Mouse (Mus musculus): ENCODE data around the gene BC035044. TPM values are rescaled to one million over a fixed set of nuclear protein-coding genes. Genes with fewer than 3 reads are reported as not detected.
"Not testable (repeated sequence)": the region's sequence is repeated elsewhere in the genome, so short reads cannot be mapped to it uniquely, and the experiment has no call there.

Gene BC035044
- total RNA-seq, 2 experiments from 2014 or later, result 1.3 to 1.4 TPM

DNA sequence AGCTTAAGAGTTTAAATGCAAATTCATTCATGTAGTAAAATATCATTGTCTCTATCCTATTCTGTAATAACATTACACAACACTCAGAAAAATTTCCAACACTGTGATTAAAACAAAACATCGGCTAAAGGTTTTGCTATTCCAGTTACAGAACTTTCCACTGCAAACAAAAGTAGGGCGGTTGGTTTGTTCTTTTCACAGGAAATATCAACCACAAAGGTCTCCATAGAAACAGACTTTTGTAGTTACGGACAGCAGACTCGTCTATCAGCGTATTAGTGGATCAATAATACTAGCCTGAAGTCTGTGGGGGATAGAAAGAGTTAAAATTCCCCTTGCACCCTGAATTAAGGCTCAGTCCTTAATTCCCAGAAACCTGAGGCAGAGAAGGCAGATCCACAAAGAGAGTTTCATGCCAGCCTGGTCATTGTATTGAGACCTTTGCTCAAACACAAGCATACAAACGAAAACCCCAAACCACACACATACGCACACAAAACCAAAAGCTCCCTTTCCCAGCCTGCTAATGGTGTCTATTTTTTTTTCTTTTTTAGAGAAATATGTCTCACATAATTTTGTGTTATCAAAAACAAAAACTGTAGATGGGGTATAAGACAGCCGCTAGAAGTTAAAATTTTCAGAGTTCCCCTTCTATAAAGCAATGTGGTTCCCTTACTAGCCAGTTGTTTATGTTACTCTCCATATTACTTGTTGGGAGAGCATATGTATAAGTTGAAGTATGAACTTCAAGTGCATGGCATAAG, 54.6 kb downstream of the BC035044 start:
- no peak for DNase-seq (ENCODE audit: low spot score in 2 of 2)

DNA sequence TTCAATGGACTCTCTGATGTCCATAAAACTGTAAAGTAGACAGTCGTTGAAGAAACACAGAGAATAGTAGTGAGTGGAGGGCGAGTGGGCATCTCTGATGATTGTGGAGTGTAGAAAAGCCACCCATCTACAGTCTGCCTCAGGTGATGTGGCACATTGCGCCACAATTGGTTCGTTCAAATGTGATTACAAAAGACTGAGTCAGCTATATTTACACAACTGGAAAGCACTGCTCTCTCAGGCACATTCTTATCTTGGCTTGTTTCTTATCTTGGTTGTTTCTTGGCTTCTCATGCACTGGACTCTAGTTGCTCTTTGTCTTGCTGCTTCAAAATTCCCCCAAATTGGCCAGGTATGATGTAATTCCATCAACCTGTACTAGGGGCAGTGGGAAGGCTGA, 55.4 kb downstream of the BC035044 start:
- no peak for DNase-seq (ENCODE audit: low spot score in 2 of 2)

DNA sequence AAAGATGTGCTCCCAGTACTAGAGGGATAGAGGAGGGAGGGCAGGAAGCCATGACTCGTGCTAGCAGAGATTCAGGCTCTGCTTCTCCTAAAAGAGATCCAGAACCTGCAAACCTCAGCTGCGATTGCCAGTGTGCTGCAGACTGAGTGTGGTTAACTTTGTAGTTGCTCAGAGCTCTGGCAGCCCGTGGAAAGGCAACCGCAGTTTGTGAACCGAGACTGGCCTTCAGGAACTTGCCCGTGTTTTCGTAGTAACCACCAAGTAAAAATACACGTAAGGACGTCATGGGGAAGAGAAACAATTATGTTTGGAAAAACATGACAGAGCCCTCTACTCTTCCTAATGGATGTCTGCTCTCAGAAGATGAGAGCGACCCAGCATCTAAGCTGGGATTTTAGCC, 57.9 kb downstream of the BC035044 start:
- DNase-seq (ENCODE audit: low spot score in 2 of 2), result no peak

DNA sequence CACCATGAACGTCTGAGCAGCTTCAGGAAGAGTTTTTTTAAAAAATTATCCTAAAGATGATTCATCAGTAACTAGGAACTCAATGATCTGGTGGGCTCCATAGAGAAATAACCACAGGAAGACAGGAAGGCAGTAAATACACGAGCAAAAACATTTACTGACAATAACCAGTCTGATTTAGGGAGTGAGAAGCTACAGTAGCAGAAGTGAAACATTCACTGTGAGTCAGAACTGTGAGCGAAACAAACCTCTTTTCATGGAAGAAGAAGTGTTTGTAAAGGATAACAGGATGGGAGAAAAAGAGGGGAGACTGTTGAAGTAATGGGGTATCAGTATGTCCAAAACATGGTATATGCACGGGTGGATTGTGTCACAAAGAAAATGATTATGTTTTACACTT, 61.1 kb downstream of the BC035044 start:
- DNase-seq (ENCODE audit: low spot score in 2 of 2), result no peak

DNA sequence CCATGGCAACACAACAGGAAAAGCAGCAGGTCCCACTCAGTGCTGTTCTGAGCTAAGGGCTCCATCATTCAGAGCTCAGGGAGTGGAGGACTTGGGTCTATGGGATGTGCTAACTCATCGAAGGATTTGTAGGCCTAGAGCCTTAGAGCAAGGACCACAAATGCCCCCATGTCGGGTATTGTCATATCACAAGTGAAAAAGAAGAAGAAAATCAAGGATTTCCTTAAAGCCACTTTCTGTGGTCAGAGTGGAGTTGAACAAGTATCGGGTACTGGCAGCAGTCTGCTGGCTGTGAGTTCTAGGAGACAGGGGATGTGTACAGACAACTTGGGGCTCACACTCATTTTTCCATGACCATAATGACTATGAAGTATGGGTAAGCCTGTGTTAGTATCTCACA, 64.1 kb downstream of the BC035044 start:
- no peak for DNase-seq (ENCODE audit: low spot score in 2 of 2)

DNA sequence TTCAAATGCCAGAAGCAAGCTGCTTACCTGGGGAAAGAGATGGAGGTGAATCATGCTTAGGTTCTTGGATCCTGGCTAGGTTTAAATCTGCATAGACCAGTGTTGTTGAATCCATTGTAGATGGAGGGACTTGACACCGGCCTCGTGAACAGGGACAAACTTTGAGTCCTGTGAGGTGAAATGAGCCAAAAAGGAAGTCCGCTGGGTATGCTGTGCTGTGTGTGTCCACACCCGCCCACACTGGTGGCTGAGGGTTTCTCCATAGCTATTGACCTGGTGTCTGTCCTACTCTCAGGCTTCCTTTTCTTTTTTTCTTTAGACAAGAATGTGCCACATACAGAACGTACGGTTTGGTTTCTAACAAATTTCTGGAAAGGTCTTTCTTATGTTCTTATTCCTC, 64.8 kb downstream of the BC035044 start, which contains the start of the genes Gm44511 and Klrb1b:
Gene Gm44511, minus strand, starts transcription at position 184 of the 400 bp plus-strand sequence.
Gene Klrb1b, minus strand, starts transcription at position 200 of the 400 bp plus-strand sequence.
- DNase-seq (ENCODE audit: low spot score in 2 of 2), result no peak

DNA sequence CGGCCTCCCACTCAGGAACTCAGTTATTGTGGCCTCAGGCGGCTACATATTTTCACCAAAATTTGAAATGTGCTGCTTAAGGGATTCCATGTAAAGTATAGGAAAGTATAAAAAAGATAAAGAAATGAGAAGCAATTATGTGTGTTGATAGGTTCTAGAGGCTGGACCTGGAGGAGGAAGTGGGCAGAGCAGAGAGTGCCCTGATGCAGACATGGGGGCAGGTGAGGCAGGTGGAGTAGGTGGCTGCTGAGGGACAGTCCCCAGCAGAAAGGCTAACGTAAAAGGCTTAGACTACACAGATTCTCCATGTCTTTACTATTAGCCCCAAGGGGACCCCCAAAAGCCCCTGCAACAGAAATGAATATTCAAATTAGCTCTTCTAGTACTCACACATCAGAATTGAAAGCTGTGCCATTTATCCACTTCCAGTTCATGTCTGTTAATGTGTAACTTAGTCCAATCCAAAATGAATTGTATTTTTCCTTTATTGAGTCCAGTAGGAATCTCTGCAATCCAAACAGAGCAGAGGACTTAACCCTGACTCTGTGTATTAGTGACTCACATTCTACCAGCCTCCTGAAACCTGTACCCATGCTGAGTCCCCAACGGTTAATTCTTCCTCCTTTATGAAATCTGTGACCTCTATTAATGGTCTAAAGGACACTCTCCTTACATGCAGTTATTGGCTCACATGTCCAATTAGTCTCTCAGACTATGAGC, 72.7 kb downstream of the BC035044 start:
- DNase-seq (ENCODE audit: low spot score in 2 of 2), result no peak

DNA sequence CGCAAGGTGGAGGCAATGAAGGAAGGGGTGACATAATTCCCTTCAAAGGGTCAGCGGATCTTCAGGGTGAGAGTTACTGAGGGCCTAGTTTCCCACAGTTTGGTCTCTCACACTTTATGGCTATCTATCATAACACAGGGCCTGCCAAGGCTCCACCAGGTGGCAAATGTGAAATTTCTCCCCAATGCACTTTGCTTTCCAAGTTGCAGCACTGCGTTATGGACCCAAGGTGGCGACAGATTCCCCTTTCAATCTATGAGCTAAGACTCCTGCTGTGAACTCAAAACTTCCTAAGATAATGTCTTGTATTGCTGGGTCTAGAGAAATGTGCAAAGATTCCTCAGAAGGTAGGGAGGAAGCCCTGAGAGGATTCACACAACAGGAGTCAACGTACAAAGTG, 82.4 kb downstream of the BC035044 start:
- DNase-seq (ENCODE audit: low spot score in 2 of 2), result no peak

DNA sequence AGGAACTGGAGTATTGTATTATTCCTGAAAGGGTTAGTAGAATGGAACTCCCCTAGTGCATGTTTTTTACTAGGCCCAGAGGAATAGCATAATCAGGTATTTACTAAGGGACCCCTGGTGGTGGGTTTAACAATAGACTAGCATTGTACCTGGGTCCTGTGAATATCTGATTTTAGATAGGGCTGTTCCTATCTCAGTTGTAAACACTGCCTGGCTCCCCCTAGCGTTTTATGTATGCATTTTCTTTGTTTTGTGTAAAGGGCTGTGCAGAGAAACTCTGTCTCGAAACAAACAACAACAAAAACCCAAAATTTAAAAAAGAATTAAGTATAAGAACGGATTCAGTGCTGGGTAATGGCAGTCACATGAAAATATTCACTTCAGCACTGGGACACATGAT, 83.9 kb downstream of the BC035044 start:
- DNase-seq (ENCODE audit: low spot score in 2 of 2), result no peak

DNA sequence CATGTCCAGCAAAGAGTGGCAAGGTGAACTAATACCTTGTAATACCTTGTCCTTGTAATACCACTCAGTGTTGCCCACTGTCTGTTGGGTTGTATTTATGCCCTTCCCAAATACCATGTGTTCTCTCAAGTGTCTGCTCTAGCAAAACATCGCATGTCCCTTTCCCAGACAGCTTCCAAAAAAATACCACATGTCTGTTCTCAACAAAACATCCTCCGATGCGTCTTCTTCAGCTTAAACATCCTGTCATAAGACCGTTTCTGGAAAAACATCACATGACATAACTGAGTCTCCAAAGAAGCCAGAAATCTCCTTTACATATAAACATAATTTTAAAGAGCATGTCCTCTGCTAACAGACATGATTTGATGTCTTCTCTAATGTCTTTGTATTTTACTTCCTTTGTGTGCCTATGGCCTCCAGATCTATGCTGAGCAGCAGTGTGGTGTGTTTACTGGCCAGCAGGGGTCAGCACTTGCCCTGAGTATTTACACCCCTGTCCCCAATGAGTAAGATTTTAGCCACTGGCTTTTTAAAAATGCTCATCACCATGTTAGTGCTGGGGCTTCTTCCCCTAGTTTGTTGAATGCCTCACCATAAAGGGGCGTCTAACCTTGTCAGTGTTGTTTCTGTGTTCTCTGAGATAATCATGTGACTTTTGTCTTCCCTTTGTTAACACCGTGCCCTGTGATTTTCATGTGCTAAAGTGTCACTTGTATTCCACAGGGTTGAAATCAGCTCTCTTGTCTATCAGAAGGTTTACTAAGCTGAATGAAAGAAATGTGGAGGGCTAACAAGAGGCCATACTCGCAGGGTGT, 85.9 kb downstream of the BC035044 start:
- peak; percentile 27 to 58 for DNase-seq (ENCODE audit: low spot score in 2 of 2)

DNA sequence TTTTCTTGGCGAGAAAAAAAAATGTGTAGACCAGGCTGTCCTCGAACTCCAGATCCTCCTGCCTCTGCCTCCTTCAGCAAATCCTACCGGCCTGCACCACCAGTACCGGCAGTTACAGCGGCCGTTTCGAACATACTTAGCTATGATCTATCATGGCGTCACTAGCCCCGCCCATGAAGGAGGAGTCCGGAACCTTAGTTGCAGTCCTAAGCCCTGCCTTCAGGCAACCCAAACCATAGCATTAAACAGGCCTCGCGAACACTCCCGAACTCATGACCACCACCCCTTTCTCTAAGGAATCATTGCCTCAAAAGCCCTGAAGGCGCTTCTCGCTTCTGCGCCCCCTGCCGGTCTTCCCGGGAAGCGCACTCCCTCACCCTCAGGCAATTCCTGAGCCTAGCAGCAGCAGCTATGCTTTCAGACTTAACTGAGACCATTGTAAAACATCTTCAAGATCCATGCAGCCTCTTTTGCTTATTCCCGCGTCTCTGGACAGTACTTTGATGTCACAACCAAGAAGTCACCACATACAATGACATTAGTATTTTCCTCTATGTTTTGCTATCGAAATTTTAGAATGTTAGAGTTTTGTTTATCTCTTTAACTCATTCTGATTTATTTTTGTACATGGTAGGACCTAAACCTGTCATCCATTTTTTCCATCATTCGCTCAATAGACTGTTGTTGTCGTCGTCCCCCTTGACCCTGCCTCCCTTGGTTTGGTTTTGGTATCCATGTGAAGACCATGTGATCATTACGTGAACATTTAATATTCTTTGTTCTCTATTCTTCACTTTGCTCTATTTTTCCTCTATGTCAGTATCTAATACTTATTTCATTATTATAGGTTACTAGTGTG, 87.7 kb downstream of the BC035044 start:
- DNase-seq (ENCODE audit: low spot score in 2 of 2), result peak; percentile 94 to 96

DNA sequence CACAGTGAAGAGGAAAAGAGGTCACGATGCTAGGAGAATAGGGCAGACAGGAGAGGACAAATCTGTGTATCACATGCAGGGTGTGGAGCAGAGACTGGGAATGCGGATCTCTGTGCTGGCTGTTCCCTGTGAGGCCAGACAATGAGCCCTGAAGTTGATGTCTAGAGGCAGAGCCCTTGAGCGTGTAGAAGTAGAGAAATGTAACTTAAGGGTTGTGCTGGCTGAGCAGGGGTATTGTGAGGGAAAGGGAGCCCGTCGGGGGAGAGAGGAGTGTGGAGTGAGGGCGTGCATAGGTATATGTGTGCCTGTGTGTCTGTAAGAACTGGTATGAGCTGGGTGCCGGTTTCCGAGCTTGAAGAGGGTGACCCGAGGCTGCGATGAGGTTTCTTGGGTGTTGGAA, 88.4 kb downstream of the BC035044 start:
- DNase-seq (ENCODE audit: low spot score in 2 of 2), result peak; percentile 44 to 50

DNA sequence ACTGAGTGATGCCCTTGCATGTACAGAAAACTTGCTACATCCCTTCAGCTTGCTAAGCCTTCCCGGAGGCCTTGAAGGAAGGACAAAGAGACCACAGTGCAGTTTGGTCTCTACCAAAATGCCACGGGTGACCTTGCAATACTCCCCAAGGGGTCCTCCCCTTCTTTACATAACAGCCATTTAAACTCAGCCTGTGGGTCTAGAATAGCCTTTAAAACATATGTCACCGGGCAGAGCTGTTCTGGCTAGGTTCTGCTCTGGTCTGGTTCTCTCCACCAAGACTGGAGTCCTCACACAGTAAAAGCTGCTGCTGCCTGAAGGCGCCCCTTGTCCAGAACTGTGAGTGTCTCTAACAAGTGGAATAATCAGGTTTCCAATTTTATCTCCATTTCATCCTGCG, 90.2 kb downstream of the BC035044 start:
- not testable (repeated sequence) for DNase-seq (ENCODE audit: low spot score in 2 of 2)

DNA sequence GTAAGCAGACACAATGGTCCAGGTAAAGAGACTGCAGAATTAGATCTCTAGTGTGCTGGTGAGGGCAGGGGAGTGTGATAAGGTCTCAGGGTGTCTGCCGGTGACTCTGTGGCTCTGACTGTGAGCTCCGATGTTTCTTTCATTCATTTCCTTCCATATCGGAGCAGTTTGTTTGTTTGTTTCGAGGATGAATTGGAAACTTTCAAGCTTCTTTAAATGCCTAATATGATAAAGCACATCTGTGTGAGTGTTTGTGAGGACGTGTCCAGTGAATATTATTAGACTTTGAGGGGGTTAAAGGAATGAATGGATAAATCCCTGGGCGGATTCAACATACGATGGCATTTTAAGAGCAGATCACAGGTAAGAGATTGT, 91.0 kb downstream of the BC035044 start:
- no peak for DNase-seq (ENCODE audit: low spot score in 2 of 2)

DNA sequence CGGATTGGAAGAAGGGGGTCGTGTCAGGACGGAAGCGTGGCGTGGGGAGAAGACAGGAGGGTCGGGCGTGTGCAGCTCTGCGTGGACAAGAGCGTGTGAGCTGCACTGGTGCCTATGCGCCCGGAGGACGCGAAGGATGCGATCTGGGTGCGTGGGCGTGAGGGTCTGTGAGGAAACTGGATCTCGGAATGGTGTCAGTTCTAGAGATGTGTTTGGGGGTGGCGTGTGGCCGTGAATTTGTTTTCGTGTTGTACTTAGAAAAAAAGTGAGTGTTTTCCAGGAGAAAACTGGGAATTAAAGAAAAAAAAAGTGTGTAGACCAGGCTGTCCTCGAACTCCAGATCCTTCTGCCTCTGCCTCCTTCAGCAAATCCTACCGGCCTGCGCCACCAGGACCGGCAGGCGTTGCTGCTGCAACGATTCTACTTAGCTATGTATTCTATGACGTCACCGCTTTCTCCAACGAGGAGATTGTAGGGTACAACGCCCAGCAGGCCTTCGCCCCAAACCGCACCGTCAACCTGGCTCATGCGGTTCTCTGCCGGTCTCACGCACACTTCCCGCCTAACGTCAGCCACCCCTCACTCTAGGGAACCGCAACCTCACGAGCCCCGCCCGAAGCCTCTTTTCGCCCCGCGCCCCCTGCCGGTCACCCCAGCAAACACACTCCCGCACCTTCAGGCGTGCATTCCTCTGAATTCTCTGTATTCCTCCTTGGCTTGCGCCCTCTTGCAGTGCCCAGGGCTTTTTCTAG, 91.6 kb downstream of the BC035044 start:
- DNase-seq (ENCODE audit: low spot score in 2 of 2), result peak; percentile 90 to 92

Small RNA genes lying within 50 kb of the gene (microRNA-seq; reads per million reads assigned to microRNA genes)
- 0 reads per million in 2 experiments for gene Gm27336

Other genes starting within 250 kb of the BC035044 start
- gene Clec2h, start 228.7 kb downstream of the BC035044 start, total RNA-seq (2021), result not detected
- 1 to 10 TPM; 2.0 to 2.9 TPM for gene Klrb1, start 168.1 kb downstream of the BC035044 start, total RNA-seq (2021)
- gene Klrb1c, start 101.9 kb downstream of the BC035044 start, total RNA-seq (2021), result not detected
- not detected for gene Gm44511, start 64.8 kb downstream of the BC035044 start, total RNA-seq (2021)
- not detected for gene Klrb1b, start 64.8 kb downstream of the BC035044 start, total RNA-seq (2021)
- under 1 TPM in 1 of 2 experiments, not detected in 1; 0.23 TPM for gene Clec2i, start 3.5 kb downstream of the BC035044 start, total RNA-seq (2021)
- gene Clec2g, start 43.3 kb upstream of the BC035044 start, total RNA-seq (2021), result not detected
- not detected for gene Klrb1f, start 154.8 kb upstream of the BC035044 start, total RNA-seq (2021)
- not detected for gene Clec2e, start 209.8 kb upstream of the BC035044 start, total RNA-seq (2021)